Mouse (Mus musculus): ENCODE measurements around the gene Dnaaf2. TPM values are rescaled to one million over a fixed set of nuclear protein-coding genes. Genes with fewer than 3 reads are reported as not detected.
"Not testable (repeated sequence)": the region's sequence is repeated elsewhere in the genome, so short reads cannot be mapped to it uniquely, and the experiment has no call there.

Gene Dnaaf2
- polyA plus RNA-seq, 1 experiment from 2014 or later: 9.2 TPM

GRCm38 (mm10) chr12:69160677-69161076 lies 37.6 kb downstream of the Dnaaf2 start:
- not testable (repeated sequence) for ATAC-seq (replicated peaks; ENCODE audit: insufficient number of reproducible peaks, low FRiP score, low TSS enrichment); H3K27ac ChIP-seq (ENCODE audit: low read depth, low read length); H3K4me2 ChIP-seq; H3K27me3 ChIP-seq (ENCODE audit: control insufficient read depth, insufficient read depth, low read length); H3K4me3 ChIP-seq (ENCODE audit: low read depth, low read length); H3K9me3 ChIP-seq (replicated peaks; ENCODE audit: control insufficient read depth, low read length); H3K9ac ChIP-seq (ENCODE audit: low read depth, low read length); H3K4me1 ChIP-seq (ENCODE audit: control insufficient read depth, insufficient read depth, low read length)
- WGBS (ENCODE audit: insufficient replicate concordance): 77% methylated on average over 2 of the region's 2 CpGs
- peaks cover 18% of the 10 kb centered on the region for H3K36me3 ChIP-seq (ENCODE audit: control insufficient read depth, insufficient read depth, low read length)

DNA sequence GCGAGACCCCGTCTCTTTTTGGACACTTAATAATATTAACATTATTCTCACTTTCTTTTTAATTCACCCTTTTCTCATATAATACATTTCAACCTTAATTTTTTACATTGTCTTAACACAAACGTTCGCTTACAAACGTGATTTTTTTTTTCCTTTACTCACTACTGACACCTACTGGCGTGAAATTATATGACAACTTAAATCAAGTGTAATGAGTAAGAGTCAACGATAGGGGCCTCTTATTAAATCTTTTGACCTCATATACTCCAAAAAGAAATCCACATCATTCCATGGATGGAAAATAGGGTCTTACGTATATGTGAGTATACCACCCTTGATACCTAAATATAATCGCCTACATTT lies 38.7 kb downstream of the Dnaaf2 start:
- Histone ChIP-seq H3K4me1 (ENCODE audit: control insufficient read depth, insufficient read depth, low read length) (0 out of 2 replicates have a peak, but pooled peaks cover 3% of the 10 kb centered on the region), H3K27ac (ENCODE audit: low read depth, low read length) (no peak overlapping the region), H3K9me3 (replicated peaks; ENCODE audit: control insufficient read depth, low read length) (no peaks in the 10 kb centered on the region), H3K4me2 (peak overlapping the region; percentile 41), H3K27me3 (ENCODE audit: control insufficient read depth, insufficient read depth, low read length) (no peaks in the 10 kb centered on the region), H3K4me3 (ENCODE audit: low read depth, low read length) (peak overlapping the region; percentile 10; the same call in 1 of the 2 replicates), H3K9ac (ENCODE audit: low read depth, low read length) (no peak overlapping the region), H3K36me3 (ENCODE audit: control insufficient read depth, insufficient read depth, low read length) (peaks cover 18% of the 10 kb centered on the region)
- WGBS (ENCODE audit: insufficient replicate concordance): 5% methylated on average over 9 of the region's 9 CpGs
- no peak for ATAC-seq (replicated peaks; ENCODE audit: insufficient number of reproducible peaks, low FRiP score, low TSS enrichment)

- Histone ChIP-seq H3K4me3 (ENCODE audit: low read depth, low read length) (peak within 1 kb of the TSS; percentile 79), H3K27ac (ENCODE audit: low read depth, low read length) (peak within 1 kb of the TSS; percentile 91), H3K36me3 (ENCODE audit: control insufficient read depth, insufficient read depth, low read length) (peaks cover 18% of the 10 kb centered on the region), H3K9ac (ENCODE audit: low read depth, low read length) (peak within 1 kb of the TSS; percentile 95), H3K4me2 (peak within 1 kb of the TSS; percentile 74)
- under 1% methylated on average over 56 of the region's 68 CpGs for WGBS (ENCODE audit: insufficient replicate concordance)
- peak; percentile 98 for ATAC-seq (replicated peaks; ENCODE audit: insufficient number of reproducible peaks, low FRiP score, low TSS enrichment)
- H3K9me3 ChIP-seq (replicated peaks; ENCODE audit: control insufficient read depth, low read length); H3K27me3 ChIP-seq (ENCODE audit: control insufficient read depth, insufficient read depth, low read length); H3K4me1 ChIP-seq (ENCODE audit: control insufficient read depth, insufficient read depth, low read length): not testable (repeated sequence)
These were observed 39.3 kb downstream of the Dnaaf2 start, which contains the start of gene Rps29 for GRCm38 (mm10) chr12:69158765-69159577. Rps29 (minus strand) TSS chr12:69159186.

DNA sequence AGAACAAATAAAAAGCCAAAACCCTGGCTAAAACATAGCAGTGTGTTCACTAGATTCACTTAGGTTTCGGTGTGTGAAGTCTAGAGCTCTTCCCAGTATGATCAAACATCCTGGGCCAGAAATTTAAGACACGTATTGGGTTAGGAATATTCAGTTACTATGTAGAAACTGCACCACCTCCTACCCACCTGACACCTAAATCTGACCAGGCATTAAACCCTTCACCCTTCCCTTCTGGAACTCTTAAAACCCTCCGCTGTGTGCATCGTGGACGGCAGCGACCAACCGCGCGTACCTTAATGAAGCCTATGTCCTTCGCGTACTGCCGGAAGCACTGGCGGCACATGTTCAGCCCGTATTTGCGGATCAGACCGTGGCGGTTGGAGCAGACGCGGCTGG lies 39.9 kb downstream of the Dnaaf2 start:
- Histone ChIP-seq H3K4me2 (peak overlapping the region; percentile 74), H3K9me3 (replicated peaks; ENCODE audit: control insufficient read depth, low read length) (no peaks in the 10 kb centered on the region), H3K27me3 (ENCODE audit: control insufficient read depth, insufficient read depth, low read length) (no peaks in the 10 kb centered on the region), H3K27ac (ENCODE audit: low read depth, low read length) (peak overlapping the region; percentile 91), H3K4me3 (ENCODE audit: low read depth, low read length) (peak overlapping the region; percentile 79), H3K9ac (ENCODE audit: low read depth, low read length) (peak overlapping the region; percentile 95), H3K36me3 (ENCODE audit: control insufficient read depth, insufficient read depth, low read length) (peaks cover 18% of the 10 kb centered on the region), H3K4me1 (ENCODE audit: control insufficient read depth, insufficient read depth, low read length) (0 out of 2 replicates have a peak, but pooled peaks cover 3% of the 10 kb centered on the region)
- WGBS (ENCODE audit: insufficient replicate concordance): under 1% methylated on average over 19 of the region's 19 CpGs
- ATAC-seq (replicated peaks; ENCODE audit: insufficient number of reproducible peaks, low FRiP score, low TSS enrichment): peak; percentile 4; the same call in 1 of the 2 replicates

DNA sequence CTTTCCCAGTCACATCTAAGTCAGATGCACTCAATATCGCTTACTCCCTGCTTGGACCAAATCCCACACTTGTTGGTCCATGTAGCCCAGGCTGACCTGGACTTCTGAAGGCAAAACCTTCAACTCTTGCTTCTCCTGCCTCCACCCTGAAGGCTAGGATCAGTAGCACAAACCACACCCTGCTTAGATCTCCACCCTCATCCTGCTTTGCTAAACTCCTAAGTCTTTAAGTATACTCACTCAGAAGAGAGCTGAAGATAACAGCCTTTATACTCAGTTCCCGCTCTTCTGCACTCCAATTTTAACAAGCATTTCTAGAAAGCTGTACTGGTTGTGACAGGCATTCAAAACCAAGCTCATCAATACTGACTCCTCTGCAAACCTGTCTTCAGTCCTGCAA lies 41.1 kb downstream of the Dnaaf2 start:
- Histone ChIP-seq H3K27ac (ENCODE audit: low read depth, low read length) (no peak overlapping the region), H3K4me1 (ENCODE audit: control insufficient read depth, insufficient read depth, low read length) (0 out of 2 replicates have a peak, but pooled peaks cover 3% of the 10 kb centered on the region), H3K4me3 (ENCODE audit: low read depth, low read length) (peak overlapping the region; percentile 79; the same call in 1 of the 2 replicates), H3K4me2 (peak overlapping the region; percentile 74), H3K9ac (ENCODE audit: low read depth, low read length) (no peak overlapping the region), H3K9me3 (replicated peaks; ENCODE audit: control insufficient read depth, low read length) (no peaks in the 10 kb centered on the region), H3K36me3 (ENCODE audit: control insufficient read depth, insufficient read depth, low read length) (peaks cover 18% of the 10 kb centered on the region), H3K27me3 (ENCODE audit: control insufficient read depth, insufficient read depth, low read length) (no peaks in the 10 kb centered on the region)
- no peak for ATAC-seq (replicated peaks; ENCODE audit: insufficient number of reproducible peaks, low FRiP score, low TSS enrichment)
- WGBS (ENCODE audit: insufficient replicate concordance): 91% methylated on average over 2 of the region's 2 CpGs

DNA sequence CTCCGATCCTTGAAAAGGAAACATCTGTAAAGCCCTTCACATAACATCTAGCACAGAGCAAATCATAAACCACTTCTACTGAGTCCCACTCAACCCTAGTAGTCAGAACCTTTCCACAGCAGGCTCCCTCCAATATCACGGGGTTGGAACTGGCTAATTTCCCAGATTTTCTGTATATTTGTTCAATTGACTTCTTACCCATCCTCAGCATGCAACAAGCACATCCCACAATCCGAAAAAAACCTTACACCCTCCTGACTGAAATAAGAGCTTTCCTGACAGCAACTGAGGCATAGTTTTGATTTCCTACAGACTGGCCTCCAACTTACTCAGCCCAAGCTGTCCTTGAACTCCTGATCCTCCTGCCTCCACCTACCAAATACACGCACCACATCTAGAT lies 41.8 kb downstream of the Dnaaf2 start:
- 81% methylated on average over 4 of the region's 4 CpGs for WGBS (ENCODE audit: insufficient replicate concordance)
- Histone ChIP-seq H3K4me3 (ENCODE audit: low read depth, low read length) (no peak overlapping the region), H3K4me1 (ENCODE audit: control insufficient read depth, insufficient read depth, low read length) (0 out of 2 replicates have a peak, but pooled peaks cover 3% of the 10 kb centered on the region), H3K4me2 (no peak overlapping the region), H3K36me3 (ENCODE audit: control insufficient read depth, insufficient read depth, low read length) (peaks cover 18% of the 10 kb centered on the region), H3K27ac (ENCODE audit: low read depth, low read length) (no peak overlapping the region), H3K27me3 (ENCODE audit: control insufficient read depth, insufficient read depth, low read length) (no peaks in the 10 kb centered on the region), H3K9ac (ENCODE audit: low read depth, low read length) (no peak overlapping the region), H3K9me3 (replicated peaks; ENCODE audit: control insufficient read depth, low read length) (no peaks in the 10 kb centered on the region)
- ATAC-seq (replicated peaks; ENCODE audit: insufficient number of reproducible peaks, low FRiP score, low TSS enrichment): no peak

DNA sequence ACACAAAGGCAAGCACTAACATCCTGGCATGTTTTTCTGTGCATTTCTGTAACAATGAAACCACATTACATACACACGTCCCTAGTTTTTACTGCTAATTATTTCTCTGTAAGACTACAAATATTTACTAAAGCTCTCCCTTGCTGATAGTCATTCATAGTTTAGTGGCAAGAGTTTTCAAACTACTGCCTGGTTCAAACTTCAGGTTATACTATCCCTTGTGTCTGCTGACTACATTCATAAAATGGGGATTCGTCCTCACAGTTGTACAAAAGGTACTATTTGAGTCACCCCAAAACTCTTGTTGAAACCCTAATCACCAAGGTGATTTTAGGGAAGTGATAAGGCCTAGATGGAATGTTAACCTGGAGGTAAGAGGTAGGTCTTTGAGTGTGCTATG lies 42.3 kb downstream of the Dnaaf2 start:
- H3K9ac ChIP-seq (ENCODE audit: low read depth, low read length): no peak overlapping the region
- no peaks in the 10 kb centered on the region for H3K9me3 ChIP-seq (replicated peaks; ENCODE audit: control insufficient read depth, low read length)
- H3K27ac ChIP-seq (ENCODE audit: low read depth, low read length): no peak overlapping the region
- ATAC-seq (replicated peaks; ENCODE audit: insufficient number of reproducible peaks, low FRiP score, low TSS enrichment): no peak
- no peaks in the 10 kb centered on the region for H3K27me3 ChIP-seq (ENCODE audit: control insufficient read depth, insufficient read depth, low read length)
- H3K4me2 ChIP-seq: no peak overlapping the region
- WGBS (ENCODE audit: insufficient replicate concordance): 77% methylated on average over 2 of the region's 2 CpGs
- H3K4me3 ChIP-seq (ENCODE audit: low read depth, low read length): no peak overlapping the region
- H3K4me1 ChIP-seq (ENCODE audit: control insufficient read depth, insufficient read depth, low read length): 0 out of 2 replicates have a peak, but pooled peaks cover 3% of the 10 kb centered on the region
- peaks cover 18% of the 10 kb centered on the region for H3K36me3 ChIP-seq (ENCODE audit: control insufficient read depth, insufficient read depth, low read length)

DNA sequence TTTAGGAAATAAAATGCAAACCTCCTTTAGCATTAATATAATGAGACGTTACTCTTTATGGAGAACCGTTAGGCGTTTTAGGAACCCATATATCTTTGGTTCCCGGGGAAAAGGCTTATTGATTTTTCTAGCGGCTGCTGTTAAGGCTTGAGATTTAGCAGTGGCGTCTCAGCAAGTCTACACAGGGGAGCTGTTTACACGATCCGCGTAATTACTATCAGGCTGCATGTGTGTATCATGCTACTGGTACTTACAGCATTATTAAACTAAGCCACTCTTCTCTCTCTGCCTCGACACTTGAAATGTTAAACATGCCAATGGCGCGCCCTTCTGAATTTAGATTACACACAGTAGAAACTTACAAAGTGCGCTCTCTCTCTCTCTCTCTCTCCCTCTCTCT lies 48.2 kb downstream of the Dnaaf2 start:
- Histone ChIP-seq H3K9ac (ENCODE audit: low read depth, low read length) (no peak overlapping the region), H3K4me1 (ENCODE audit: control insufficient read depth, insufficient read depth, low read length) (0 out of 2 replicates have a peak, but pooled peaks cover 3% of the 10 kb centered on the region), H3K4me2 (no peak overlapping the region), H3K4me3 (ENCODE audit: low read depth, low read length) (no peak overlapping the region), H3K9me3 (replicated peaks; ENCODE audit: control insufficient read depth, low read length) (no peaks in the 10 kb centered on the region), H3K27me3 (ENCODE audit: control insufficient read depth, insufficient read depth, low read length) (no peaks in the 10 kb centered on the region), H3K27ac (ENCODE audit: low read depth, low read length) (no peak overlapping the region), H3K36me3 (ENCODE audit: control insufficient read depth, insufficient read depth, low read length) (no peaks in the 10 kb centered on the region)
- 78% methylated on average over 13 of the region's 13 CpGs for WGBS (ENCODE audit: insufficient replicate concordance)
- ATAC-seq (replicated peaks; ENCODE audit: insufficient number of reproducible peaks, low FRiP score, low TSS enrichment): no peak

All from heart, embryonic 11.5 days (tissue).